Mouse (Mus musculus) heart, adult 8-10 months (tissue): Measurements from ENCODE around the gene Wdr78. TPM values are rescaled to one million over a fixed set of nuclear protein-coding genes. Genes with fewer than 3 reads are reported as not detected.

Experiments used
- total RNA-seq, 4 experiments: library from RNA; stranded (reverse); gene quantifications; 2 replicates each; pipeline ENCODE4 v1.2.4; 2022

The Wdr78 gene
- total RNA-seq, 4 experiments from 2014 or later = 0.73 to 1.1 (median 0.83) TPM

Other genes with a start within 250 kb of the Wdr78 start
- gene Tctex1d1, start 135.9 kb downstream of the Wdr78 start, total RNA-seq = not detected
- gene Insl5, start 87.7 kb downstream of the Wdr78 start, total RNA-seq = not detected
- 10 to 100 TPM; 27.8 to 32.0 (median 29.6) TPM for gene Mier1, start 165 bp downstream of the Wdr78 start, total RNA-seq
- gene Slc35d1, start 100.6 kb upstream of the Wdr78 start, total RNA-seq = 1 to 10 TPM; 6.6 to 9.8 (median 8.6) TPM
- not detected for gene 4921539E11Rik, start 176.3 kb upstream of the Wdr78 start, total RNA-seq
- gene Oma1, start 199.3 kb upstream of the Wdr78 start, total RNA-seq = 10 to 100 TPM; 40.4 to 47.1 (median 43.0) TPM